Mouse (Mus musculus): ENCODE data around the gene Acot6.

The Acot6 gene

DNA sequence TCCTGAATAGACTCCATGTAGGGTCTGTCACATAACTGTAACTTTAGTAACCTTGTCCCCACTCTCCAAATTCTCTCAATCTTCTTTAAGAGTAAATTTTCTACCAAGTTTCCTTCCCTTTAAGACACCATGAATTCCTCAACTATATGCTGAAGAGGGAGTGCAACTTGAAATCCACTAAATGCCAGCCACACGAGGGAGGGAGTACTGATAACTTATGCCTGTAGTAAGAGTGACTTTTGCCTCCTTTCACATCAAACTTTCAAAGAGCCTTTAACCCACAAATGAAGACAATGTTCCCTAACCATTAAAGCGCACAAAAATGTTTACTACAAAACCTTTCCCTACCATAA, 1.0 kb downstream of the Acot6 start:
- in situ Hi-C loops (cut with MboI) = no loop called here

DNA sequence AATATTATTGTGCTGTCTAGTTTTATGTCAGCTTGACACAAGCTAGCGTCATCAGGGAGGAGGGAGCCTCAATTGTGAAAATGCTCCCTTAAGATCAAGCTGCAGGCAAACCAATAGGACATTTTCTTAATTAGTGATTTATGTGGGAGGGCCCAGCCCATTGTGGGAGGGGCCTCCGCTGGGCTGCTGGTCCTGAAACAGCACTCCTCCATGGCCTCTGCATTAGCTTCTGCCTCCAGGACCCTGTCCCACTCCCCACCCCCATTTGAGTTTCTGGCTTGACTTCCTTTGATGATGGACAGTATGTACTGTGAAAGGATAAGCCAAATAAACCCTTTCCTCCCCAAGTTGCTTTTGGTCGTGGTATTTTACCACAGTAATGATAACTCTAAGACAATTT, 6.6 kb downstream of the Acot6 start:
- in situ Hi-C loops (cut with MboI) = no loop called here

- in situ Hi-C loops (cut with MboI) = no loop called here
Observed at GRCm38 (mm10) chr12:84107692-84108091, 7.2 kb downstream of the Acot6 start.

DNA sequence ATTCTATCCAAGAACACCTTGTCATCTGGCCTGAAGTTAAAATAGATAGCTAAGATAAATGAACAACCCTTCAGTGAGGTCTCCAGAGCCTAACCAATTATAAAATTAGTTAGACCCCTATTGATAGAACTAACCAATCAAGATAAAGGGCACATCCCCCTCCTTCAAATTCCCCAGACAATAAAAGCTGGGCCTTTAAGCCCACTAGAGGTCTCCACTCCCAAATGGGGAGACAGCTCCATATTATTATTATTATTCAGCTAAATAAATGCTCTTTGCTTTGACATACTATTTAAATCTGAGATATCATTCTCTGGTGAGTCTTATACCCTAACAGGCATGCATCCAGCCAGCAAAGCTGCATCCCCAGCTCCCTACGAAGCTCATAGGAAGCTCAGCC, 9.5 kb downstream of the Acot6 start:
- in situ Hi-C loops (cut with MboI) = no loop called here

DNA sequence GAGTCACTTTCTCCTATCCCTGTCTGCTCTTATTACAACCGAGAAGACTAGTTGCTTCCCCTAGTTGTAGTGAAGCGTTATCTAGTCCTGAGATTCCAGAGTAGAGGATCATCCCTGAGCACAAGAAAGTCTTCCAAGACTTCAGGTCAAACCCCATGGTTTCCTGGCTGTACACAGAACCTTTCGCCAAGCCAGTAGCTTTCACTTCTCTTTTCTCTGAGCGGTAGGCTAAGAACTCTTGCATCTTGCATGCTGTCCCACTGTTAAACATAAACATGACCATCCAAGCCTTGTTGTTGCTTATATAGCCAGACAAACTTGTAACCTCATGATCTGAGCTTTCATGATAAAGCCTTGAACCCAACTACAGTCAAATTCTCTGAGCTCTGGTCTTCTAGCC, 10.4 kb downstream of the Acot6 start:
- in situ Hi-C loops (cut with MboI) = no loop called here

GRCm38 (mm10) chr12:84113676-84114075, 13.2 kb downstream of the Acot6 start:
- in situ Hi-C loops (cut with MboI) = no loop called here

GRCm38 (mm10) chr12:84114153-84114994, 13.9 kb downstream of the Acot6 start, which contains the start of gene Dnal1:
Gene Dnal1 (plus strand): TSS chr12:84114366.
- in situ Hi-C loops (cut with MboI) = no loop called here

DNA sequence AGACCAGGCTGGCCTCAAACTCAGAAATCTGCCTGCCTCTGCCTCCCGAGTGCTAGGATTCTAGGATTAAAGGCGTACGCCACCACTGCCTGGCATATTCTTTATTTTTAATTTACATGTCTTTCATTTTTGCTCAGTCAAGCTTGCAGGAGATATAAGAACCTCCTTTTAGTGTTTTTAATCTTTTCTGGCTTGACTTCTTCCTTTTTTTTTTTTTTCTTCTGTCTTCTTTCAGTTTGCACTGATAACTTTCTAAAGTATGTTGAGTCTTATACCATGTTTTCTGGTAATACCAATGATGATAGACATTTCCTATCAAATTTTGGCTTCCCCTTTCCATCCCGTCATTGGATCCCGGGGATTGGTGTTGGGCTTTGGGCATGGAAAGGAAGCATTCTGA, 19.1 kb downstream of the Acot6 start:
- in situ Hi-C loops (cut with MboI) = no loop called here

DNA sequence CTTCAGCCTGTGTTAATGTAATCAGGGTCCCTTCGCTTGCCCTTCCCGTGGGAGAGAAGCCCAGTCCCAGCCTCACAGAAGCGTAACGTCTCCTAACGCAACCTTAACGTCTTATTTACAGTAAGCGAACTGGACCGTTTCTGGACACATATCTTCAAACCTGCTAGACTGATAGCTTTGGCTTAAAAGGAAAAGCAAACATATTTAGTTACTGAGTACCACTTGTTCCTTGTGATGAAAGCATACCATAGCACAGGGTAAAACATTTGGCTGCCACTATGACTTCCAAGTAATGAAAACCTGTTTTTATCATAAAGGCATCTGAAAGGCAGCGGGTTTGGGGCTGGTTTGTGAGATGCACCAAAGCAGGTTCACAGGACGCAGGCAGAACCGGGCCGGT, 25.4 kb downstream of the Acot6 start:
- in situ Hi-C loops (cut with MboI) = no loop called here

GRCm38 (mm10) chr12:84126899-84127298, 26.4 kb downstream of the Acot6 start:
- in situ Hi-C loops (cut with MboI) = no loop called here

DNA sequence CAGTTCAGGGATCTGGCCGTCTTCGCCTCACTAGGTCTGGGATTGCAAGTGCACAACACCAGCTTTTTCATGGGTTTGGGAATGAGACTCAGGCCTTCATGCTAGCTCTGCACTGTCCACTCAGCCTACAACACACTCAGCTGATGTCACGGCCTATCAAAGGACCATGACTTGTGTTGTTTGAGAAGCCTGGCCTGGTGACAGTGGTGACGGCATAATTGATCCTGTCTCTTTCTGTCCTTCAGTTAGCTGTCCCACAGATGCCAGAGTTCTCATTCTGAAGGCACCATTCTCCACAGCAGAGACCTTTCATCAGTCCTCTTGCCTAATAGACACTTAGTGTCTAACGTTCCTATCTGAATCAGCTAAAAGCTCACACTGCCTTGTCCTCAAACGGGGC, 28.1 kb downstream of the Acot6 start:
- in situ Hi-C loops (cut with MboI) = no loop called here

DNA sequence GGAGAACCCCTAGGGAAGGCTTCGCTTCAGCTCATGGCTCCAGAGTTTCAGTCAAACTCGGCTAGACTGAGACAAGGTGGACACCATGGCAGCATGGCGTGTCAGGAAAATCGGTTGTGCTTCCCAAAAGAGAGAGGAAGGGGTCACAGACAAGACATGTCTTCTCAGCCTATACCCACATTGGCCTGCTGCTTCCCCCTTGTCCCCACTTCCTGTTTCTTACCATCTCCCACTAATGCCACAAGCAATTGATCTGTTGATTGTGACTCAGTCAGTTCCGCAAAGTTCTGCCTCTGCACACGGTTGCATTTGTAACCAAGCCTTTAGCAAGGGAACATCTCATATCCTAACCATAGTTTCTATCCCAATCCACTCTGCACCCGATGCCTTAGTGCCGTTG, 29.5 kb downstream of the Acot6 start:
- in situ Hi-C loops (cut with MboI) = no loop called here

DNA sequence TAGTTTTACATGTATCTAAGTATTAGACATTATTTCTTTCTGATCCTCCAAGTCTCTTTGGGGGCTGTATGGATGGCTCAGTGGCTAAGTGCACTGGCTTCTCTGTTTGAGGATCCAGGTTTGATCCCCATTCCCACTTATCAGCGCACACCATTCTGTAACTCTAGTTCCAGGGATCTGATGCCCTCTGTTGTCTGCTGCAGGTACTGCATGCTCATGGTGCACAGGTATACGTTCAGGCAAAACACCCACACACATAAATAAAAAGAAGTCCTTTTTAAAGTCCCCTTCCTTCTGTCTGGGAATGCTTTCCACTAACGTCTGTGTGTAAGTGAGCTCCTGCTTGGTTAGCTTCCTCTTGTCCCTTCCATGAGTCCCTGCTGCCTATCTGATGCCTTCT, 31.8 kb downstream of the Acot6 start:
- in situ Hi-C loops (cut with MboI) = no loop called here

DNA sequence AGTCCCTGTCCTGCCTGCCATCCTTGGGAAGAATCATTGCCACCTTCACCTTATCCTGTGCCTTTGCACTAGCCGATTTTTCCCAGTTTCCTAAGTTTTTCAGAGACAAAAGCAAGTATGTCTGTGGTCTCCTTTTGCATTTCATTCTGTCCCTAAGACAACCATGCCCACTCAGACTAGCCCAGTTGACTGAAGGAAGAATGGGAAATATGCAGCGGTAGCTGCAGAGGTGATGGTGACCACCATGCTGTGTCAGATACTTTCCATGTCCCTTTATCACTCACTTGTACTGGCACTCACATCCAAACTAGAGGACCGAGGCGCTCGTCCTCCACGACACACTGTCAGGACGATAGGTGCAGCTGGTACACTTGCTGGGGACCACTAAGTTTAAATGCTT, 36.7 kb downstream of the Acot6 start:
- in situ Hi-C loops (cut with MboI) = no loop called here

GRCm38 (mm10) chr12:84140135-84140534, 39.7 kb downstream of the Acot6 start:
- in situ Hi-C loops (cut with MboI) = no loop called here

GRCm38 (mm10) chr12:84141271-84141670, 40.8 kb downstream of the Acot6 start:
- in situ Hi-C loops (cut with MboI) = no loop called here

DNA sequence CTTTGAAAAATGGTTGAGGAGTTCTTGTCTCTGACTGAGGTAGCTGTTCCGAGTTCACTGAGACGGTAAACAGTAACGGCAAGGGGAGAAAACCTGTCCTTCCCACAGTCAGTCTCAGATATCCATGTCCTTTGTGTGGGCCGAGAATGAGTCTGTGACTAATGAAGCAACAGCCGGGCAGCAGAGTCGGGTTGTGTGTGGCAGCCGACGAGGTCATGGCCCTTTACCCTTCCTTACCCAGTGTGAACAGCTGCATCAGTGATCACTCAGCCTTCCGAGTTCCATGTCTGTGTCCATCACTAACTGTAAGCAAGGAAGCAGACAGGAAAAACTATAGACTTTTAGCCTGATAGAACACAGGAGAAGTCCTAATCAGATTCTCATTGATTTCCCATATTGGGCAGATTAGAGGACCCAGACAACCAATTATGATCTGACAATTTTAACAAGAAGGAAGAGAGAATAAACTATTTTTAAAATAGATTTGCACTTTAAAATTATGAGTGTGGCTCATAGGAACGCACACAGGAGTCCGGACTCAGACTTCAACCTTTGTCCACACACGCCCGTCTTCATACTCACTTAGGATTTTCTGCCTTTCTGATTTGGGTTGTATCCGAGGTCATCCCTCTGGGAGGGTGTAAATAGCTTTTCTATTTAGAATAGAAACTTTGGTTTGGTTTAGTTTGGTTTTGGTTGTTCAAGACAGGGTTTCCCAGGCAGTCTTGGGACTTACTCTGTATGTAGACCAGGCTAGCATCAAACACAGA, 42.0 kb downstream of the Acot6 start:
- in situ Hi-C loops (cut with MboI) = no loop called here

GRCm38 (mm10) chr12:84147954-84148621, 47.6 kb downstream of the Acot6 start, which contains the start of gene Pnma1:
Gene Pnma1 (minus strand): TSS chr12:84148489.
- in situ Hi-C loops (cut with MboI) = no loop called here

- in situ Hi-C loops (cut with MboI) = no loop called here
Observed at GRCm38 (mm10) chr12:84148622-84149012, 48.2 kb downstream of the Acot6 start.

DNA sequence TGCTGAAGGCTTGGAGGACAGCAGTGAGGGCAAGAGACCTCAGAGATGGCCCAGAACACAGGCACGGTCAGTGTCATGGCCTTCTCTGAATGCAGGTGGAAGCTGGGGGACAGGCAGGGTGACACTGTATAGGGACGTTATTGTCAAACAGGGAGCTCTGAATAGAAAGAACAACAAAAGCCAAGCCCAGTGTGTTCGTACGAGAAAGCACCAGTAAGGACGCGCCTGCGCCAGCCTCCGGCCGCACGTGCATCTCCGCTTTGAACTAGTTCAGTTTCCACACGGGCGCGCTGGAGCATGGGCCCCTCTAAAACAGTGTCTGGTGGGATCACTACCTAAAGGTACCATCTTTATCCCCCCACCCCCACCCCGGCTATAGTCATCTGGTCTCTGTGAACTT, 49.5 kb downstream of the Acot6 start:
- in situ Hi-C loops (cut with MboI) = no loop called here

DNA sequence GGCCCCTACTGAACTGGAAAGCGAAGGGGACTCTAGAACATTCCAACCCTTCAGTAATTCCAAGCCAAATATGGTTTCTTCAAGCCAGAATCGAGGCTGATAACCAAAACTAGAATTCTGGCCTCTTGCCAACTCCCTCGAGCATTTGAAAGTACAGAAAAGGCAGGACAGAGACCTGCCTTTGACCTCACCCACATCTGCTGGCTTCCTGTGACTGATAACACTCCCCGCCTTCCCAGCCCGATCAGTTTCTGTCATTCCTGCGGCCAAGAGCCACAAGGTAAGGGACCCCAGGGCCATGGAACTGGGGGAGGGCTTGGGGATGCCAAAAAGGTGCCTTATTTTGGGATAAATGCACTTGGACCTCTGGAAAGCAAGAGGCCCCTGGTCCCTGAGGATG, 50.5 kb downstream of the Acot6 start:
- in situ Hi-C loops (cut with MboI) = no loop called here

GRCm38 (mm10) chr12:84151911-84152310, 51.5 kb downstream of the Acot6 start:
- in situ Hi-C loops (cut with MboI) = no loop called here
